ENCODE assay signal across 8 mouse cellular contexts in the genomic region with DNA sequence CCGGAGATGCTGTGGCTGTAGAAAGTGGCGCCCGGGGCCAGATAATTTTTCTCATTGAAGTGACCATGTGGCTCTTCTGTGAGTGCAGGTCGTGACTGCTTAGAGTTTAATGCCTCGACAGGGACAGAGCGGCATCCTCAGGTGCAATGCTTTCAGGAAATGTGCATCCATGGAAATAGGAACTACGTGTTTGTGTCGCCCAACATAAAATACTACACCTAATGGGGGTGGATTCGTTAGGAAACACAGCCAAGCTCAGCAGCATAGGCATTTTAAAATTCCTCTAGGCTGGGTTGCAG. TPM values are rescaled to one million over a fixed set of nuclear protein-coding genes. Genes with fewer than 3 reads are reported as not detected.
DNase-seq lines count a peak whose midpoint lies in the region; ATAC-seq lines count a peak whose summit lies in the region.

No protein-coding gene starts in this region.

- no peaks in the 10 kb centered on the region for H3K27me3 ChIP-seq in hindbrain, embryonic 10.5 days (ENCODE audit: insufficient read depth, poor library complexity, severe bottlenecking)
- H3K27me3 ChIP-seq in liver, embryonic 12.5 days (replicated peaks): no peaks in the 10 kb centered on the region

- no peak for ATAC-seq in liver, embryonic 12.5 days

- H3K9ac ChIP-seq in liver, embryonic 12.5 days: peak overlapping the region; percentile 97

- H3K27ac ChIP-seq in hindbrain, embryonic 10.5 days: peak overlapping the region; percentile 97
- peak overlapping the region; percentile 96 for H3K27ac ChIP-seq in liver, embryonic 12.5 days

- DNase-seq in cerebellum, adult 9-11 months: peak; percentile 83
- no peak for DNase-seq in cerebellum, adult 11-12 months
- DNase-seq in right cerebral cortex, adult 2 months (ENCODE audit: low spot score in 2 of 2): peak; percentile 54 to 66
- DNase-seq in right cerebral cortex, adult 18-20 months: no peak
- DNase-seq in hindbrain, embryonic 10.5 days (ENCODE audit: low spot score): no peak
- DNase-seq in thymus, postnatal 4 days: no peak
- no peak for DNase-seq in retina, embryonic 14.5 days (ENCODE audit: low spot score)

- peaks cover 18% of the 10 kb centered on the region for H3K4me1 ChIP-seq in hindbrain, embryonic 10.5 days (replicated peaks)
- peaks cover 22% of the 10 kb centered on the region for H3K4me1 ChIP-seq in liver, embryonic 12.5 days

- WGBS in hindbrain, embryonic 10.5 days: 0% methylated on average over 9 of the region's 9 CpGs
- WGBS in liver, embryonic 12.5 days (ENCODE audit: insufficient replicate concordance): 2% methylated on average over 9 of the region's 9 CpGs

- H3K4me3 ChIP-seq in hindbrain, embryonic 10.5 days: peak overlapping the region; percentile 91
- peak overlapping the region; percentile 94 for H3K4me3 ChIP-seq in liver, embryonic 12.5 days

- peaks cover 7% of the 10 kb centered on the region; the same call in 1 of the 2 replicates for H3K36me3 ChIP-seq in hindbrain, embryonic 10.5 days
- H3K36me3 ChIP-seq in liver, embryonic 12.5 days: no peaks in the 10 kb centered on the region

- peak overlapping the region; percentile 97 for H3K4me2 ChIP-seq in liver, embryonic 12.5 days

- H3K9me3 ChIP-seq in hindbrain, embryonic 10.5 days: no peaks in the 10 kb centered on the region
- no peaks in the 10 kb centered on the region for H3K9me3 ChIP-seq in liver, embryonic 12.5 days (replicated peaks)

RNA-seq across cellular contexts. Expression of gene Rev3l, which starts 1.1 kb away (rescaled TPM):
- 8.8 and 11.5 TPM in 2 replicates for polyA plus RNA-seq in hindbrain, embryonic 10.5 days (2016; fragmentation: Nextera tagmentation; extraction: Ambion mirVana)
- 4.6 and 5.2 TPM in 2 replicates for polyA plus RNA-seq in liver, embryonic 12.5 days (2016; fragmentation: Nextera tagmentation; extraction: Ambion mirVana)

Comparison
In these comparisons a context has a peak if more than half of its experiments do, and no peak if none do; other contexts are left out.
1. DNase-seq: peak in cerebellum, adult 9-11 months (single experiment) and right cerebral cortex, adult 2 months (2 of 2); none in cerebellum, adult 11-12 months (single experiment), right cerebral cortex, adult 18-20 months (single experiment), hindbrain, embryonic 10.5 days (single experiment), thymus, postnatal 4 days (single experiment) and retina, embryonic 14.5 days (single experiment).